Mouse (Mus musculus) erythroblast, adult 5-6 weeks (primary cell): Measurements from ENCODE around the gene Mknk1. TPM values are rescaled to one million over a fixed set of nuclear protein-coding genes. Genes with fewer than 3 reads are reported as not detected.

Source experiments
- ATAC-seq: replicated peaks from 2 replicates; pipeline ENCODE4 v1.8.0; 2016; ENCODE audit warnings: moderate number of reproducible peaks, mild to moderate bottlenecking, moderate TSS enrichment, inconsistent platforms; ENCODE audit not compliant: poor library complexity, low FRiP score, severe bottlenecking
- total RNA-seq, 2 experiments: library from RNA; stranded (forward) in 1 of 2; stranded (reverse) in 1 of 2; fragments of 150-400 nt in 1 of 2; fragments of 200-764, 138-1000 nt in 1 of 2; gene quantifications; 2 replicates each; pipeline versions ENCODE4 v1.2.3 to v1.2.4; 2015 to 2017; ENCODE audit warnings: low replicate concordance in 2 of 2

The Mknk1 gene
- total RNA-seq, 2 experiments from 2014 or later: 64.2 to 115 TPM

DNA sequence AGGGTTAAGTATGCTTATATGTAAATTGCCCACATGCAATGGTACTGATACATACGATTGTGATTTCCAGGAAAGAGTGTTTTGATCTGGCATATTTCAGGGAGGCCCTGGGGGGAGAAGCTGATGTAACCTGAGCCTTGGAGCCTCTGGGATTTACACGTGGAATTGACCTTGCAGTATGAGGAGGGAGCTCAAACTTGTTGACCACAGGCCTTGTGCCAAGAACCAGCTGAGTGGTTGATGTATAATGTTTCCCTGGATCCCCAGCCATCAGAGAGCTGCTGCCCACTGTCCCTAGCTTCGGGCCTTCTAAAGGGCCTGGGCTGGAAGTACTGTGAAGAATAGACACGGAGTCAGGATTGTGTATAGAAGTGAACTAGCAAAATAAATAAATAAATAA lies 958 bp downstream of the Mknk1 start:
- ATAC-seq: no peak

DNA sequence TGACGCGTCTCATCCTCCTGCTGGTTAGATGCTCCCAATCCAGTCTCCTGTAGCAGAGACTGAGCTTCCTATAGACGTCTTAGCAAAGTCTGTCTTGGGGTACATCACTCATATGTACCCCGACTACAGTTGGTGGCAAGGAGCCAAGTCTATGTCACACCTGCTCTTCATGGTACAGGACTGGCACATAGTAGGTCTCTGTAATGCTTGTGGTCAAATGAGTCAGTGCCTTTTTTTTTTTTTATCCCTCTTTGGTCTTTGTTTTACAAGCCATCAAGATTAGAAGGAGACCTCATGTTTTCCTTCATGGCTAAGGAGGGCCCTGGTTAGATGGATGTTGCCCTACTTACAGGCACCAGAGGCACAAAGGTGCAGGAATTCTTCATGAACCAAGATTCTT lies 1.8 kb downstream of the Mknk1 start:
- ATAC-seq: no peak

DNA sequence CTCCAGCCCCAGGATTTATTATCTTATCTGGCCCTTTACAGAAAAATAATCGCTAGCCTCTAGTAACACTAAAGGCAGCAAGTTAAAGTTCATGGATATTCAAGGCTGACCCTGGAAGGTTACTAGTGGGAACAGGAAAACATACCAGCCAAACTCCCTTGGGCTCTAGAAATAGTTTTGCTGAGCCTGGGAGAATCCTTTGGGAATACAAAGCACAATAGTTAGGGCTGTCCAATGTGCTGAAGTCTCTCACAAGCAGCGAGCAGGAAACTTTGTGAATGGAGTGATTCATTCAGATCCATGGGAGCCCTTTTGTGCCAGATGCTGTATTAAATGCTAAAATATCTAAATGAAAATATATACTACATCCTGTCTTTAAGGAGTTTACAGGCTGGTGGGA lies 7.7 kb downstream of the Mknk1 start:
- ATAC-seq: no peak

DNA sequence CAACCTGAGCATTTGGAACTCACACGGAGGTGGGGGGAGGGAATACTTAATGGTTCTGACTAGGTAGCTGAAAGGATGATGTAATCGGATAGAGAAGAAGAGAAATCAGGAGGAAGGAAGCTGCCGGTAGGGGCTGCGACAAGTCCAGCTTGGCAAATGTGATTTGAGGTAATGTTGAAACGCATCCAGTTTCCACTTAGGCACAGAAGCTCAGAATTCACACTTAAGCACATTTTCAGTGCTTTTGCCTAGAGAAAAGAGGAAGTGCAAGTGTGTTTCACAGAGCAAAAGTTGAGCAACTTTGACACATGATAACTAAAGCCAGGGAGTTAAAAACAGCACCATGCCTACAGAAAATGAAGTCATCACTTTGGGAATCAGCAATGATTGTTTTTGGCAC lies 8.4 kb downstream of the Mknk1 start:
- no peak for ATAC-seq

DNA sequence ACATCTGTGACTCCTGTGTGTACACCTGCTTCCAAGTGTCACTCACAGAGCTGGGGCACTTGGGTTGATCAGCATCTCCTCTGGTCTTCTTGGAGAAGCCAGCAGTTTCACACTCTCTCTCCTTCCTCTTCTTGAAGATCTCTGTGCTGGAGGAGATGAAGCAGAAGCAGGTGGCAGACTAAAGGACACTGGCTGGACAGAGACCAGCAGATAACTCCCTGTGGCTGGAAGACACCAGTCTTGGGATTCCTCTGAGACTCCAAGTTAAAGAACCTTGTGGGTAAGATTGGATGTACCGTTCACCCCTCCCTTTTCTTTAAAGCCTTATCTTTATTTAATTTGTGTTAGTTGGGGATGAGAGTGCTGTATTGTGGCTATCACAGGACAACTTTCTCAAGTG lies 9.1 kb downstream of the Mknk1 start:
- ATAC-seq: peak; percentile 36

DNA sequence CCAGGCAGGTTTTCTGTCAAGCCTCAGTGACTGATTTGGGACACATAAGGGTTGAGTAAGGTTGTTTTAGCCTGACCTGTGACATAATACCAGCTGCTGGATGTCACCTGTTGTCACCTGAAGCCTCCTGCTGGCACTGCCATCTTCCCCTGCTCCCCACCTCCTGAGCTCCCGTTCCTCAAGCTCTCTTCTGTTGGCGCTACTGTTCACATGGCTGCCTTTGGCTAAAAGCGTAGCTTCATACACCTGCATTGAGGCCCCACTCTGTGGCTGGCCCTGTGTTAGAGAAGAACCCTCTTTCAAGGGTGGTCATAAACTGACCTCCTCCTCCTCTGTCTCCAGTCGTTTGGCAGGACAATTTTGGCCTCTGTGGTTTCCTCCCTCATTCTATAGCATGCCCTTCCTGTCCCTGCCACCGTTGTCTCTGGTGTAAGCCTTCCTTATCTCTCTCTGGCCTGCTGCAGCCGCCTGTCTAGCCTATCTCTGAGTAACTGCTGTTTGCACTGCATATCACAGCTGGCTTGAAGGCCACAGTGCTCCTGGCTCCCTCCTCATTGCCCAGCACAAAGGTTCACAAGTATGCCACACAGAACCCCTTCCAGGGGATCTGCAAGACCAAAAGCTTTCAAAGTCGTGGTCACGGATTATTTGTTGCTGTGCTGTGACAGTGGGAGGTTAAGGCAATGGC lies 10.1 kb downstream of the Mknk1 start:
- peak; percentile 94 for ATAC-seq

DNA sequence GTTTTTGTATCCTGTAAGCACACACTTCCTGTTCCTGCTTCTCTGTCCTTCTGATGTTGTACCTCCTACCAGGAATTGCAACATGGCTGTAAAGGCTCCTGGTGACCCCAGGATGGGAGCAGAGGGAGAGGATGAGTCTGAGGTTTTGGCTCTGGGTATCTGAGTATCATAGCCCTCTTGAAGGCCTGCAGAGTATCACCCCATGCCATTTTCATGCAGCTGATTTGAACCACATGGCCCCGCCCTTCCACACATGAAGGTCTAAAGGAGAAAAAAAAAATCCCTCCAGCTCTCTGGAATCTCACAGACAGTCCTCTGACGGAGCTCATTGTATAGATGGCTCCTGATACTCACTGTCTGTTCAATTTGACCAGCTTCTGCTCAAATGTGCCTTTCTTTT lies 11.1 kb downstream of the Mknk1 start:
- ATAC-seq: peak; percentile 28

DNA sequence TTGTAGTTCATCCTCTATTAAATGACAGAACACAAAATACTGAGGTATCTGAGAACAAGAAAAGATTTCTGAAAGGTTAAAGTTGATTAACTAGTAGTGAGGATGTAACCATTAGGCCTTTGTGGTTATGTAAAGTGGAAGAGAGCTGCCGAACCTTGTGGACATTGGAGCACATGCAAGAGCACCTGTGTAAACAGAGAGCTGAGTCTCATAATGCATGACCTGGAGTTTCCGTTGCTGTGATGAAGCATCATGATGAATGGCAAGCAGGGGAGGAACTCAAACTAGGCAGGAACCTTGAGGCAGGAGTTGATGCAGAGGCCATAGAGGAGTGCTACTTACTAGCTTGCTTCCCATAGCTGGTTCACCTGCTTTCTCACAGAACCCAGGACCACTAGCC lies 11.6 kb downstream of the Mknk1 start:
- no peak for ATAC-seq

DNA sequence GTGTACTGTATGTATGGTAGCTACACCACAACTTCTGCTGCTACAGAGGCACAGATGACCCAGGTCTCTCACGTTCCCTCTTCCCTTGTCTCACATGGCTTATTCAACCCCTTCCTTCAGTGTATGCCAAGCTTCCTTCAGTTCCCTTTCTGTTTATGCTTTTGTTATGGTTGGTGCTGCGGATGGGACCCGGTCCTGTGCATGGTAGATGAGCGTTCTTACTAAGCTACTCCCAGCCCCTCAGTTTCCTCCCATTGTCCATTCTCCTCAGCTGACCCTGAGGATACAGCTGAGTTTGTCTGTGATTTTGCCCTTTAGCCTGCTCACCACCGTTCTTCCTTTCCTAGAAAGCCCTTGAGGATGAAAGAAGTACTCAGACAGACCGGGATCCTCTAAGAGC lies 12.6 kb downstream of the Mknk1 start:
- no peak for ATAC-seq

DNA sequence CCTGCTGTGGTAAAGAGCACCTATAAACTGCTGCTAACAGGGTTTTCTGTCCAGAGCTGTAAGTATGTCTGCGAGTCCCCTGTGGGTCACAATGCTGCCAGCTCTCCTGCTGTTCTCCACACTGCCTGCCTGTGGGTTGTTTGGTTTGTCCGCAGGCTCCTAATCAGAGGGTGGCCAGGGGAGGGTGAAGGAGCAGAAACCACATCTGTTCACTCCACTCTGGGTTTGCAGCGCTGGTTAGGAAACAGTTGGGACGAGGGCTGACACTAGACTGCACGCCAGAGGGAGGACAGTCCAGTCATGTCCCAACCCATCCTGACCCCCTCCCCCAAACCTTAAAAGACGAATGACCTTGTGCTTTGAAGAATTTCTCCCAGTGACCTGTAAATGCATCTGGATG lies 16.1 kb downstream of the Mknk1 start:
- ATAC-seq: no peak

DNA sequence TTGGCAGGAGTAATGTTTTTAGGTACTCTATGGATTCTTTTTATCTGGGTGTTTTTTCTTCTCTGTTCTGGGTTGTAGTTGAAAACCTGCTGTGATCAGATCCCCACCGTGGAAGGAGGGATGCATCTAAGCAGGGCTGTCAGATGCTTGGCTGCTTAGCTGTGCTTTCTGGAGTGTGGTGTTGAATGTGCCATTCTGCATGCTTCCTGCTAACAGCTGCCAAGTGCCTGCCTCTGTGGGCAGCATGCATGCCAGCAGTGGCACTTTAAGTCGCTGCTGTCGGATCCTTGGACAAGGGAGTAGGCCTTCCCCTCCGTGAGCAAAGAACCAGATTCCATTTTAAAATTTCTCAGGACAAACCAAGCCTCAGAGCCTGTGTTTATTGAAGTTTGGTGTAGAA lies 16.6 kb downstream of the Mknk1 start:
- ATAC-seq: no peak

DNA sequence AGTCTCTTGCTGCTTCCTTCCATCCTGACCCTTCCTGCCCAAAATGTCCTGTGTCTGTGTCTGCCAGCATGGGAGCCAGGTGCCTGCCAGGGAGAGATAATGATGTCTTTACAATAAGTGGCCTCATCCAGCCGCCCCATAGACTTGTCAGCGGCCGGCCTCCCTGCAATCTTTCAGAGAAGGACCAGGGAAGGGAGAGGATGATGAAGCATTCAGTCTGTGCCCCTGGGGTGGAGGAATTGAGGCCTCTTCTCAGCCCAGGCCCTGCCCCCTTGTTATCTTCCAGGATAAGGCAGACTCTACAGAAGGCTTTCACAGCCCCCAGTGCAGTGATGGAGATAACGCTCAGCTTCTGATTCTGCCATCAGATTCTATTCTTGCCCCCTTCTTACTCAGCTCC lies 17.3 kb downstream of the Mknk1 start:
- ATAC-seq: peak; percentile 87

DNA sequence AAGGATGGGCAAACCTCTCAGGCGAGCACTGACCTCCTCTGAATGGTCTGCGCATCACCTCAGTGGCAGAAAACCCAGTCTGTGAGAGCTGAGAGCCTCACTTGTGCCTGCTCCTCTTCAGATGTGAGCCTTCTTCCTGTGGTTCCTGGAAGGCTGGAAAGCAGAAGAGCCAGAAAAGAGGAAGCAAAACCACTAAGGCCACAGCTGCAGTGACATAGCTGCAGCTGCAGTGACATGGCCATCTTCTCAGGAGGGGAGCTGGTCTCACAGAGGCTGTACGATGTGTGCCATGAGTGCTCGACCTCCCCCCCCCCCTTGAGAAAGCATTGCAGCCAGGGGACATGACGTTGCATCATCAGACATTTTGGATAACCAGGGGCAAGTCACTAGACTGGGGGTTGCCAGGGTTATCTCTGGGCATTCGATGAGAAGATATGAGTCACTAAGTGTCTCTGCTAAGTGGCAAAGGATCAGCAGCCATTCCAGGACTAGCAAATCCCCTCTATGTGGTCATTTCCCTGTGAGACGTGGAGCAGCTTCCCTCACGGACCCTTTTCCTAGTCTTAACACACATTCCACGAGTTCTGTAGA lies 18.4 kb downstream of the Mknk1 start:
- ATAC-seq: 0 out of 2 replicates have a peak, but pooled peaks have one; percentile 18

DNA sequence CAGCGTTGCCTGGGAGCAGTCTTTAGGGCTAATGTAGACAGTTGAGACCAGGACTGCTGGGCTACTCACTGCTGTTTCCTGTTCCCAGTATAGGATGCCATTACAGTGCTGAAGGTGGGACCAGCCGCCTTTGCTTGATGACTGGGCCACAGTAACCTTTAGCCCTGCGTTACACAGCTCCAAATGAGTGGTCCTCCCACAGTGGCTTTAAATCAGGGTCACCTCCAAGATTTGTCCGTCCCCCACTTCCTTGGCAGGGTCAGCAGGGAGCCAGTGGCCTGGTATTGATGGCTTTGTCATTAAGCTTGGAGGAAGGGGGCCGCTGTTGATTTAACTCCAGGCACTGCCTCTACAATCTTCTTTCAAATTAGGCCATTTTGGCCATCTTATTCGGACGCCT lies 24.4 kb downstream of the Mknk1 start:
- no peak for ATAC-seq

DNA sequence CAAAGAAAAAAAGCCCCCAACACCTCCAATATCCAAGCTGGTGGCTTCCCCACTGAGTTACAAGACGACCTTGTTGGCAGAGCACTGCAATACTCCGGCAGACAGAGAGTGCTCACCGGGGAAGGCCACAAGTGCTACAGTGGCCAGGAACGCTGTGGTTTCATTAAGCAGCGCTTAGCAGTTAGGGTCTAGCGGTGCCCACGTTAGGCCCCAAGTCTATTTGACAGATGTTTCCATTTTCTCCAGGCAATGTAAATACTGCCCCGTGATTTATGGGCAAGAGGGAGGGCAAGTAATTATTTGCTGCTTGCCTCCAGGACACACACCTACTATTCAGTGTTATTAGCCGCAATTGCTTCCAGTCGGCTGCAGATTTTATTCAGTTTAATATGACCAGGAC lies 24.9 kb downstream of the Mknk1 start:
- no peak for ATAC-seq

DNA sequence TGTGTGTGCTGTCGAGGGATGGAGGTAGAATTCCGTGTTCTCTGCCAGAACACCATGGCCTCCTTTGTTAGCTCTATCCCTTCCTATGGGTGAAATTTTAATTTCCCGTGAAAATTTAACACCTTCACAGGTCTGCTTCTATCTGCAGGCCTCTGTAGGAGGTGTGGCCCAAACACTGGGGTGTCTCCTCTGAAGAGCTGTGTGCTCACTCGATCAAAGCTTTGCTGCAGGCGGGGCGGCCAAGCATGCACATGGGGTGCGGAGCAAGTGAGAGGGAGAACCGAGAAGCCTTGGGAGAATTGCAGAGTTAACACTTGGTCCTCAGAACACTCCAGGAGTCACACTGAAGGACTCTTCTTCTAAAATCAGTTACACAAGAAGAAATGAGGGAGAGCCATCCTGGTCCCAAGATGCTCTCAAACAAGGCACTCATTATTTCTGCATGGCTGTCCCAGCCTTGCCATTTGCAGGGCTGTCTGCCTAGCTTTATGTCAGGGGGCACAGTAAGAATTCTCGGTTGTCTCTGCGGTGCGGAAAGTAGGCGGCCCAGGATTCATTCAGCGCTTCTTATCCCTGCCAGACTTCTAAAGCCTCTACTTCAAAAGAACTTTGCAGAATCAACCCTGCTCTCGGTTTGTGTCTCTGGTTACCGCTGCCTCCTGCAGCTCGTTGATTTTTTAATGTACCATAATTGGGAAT lies 30.7 kb downstream of the Mknk1 start:
- ATAC-seq: no peak

DNA sequence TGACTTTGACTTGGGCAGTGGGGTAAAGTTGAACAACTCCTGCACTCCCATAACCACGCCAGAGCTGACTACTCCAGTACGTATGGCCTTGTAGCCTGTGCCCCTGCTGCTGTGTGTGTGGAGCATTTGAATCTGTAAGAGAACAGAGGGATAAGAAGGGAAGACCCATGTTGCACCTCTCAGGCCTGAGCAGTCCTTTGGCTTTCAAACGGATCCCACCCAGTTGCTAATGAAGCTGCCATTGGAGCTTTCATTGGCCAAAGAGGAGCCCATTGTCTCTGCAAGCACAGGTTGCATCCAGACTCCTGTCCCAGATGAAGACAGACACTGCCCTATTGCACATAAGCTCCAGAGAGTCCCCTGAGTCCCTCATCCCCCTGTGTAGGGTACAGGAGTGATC lies 34.2 kb downstream of the Mknk1 start:
- no peak for ATAC-seq

DNA sequence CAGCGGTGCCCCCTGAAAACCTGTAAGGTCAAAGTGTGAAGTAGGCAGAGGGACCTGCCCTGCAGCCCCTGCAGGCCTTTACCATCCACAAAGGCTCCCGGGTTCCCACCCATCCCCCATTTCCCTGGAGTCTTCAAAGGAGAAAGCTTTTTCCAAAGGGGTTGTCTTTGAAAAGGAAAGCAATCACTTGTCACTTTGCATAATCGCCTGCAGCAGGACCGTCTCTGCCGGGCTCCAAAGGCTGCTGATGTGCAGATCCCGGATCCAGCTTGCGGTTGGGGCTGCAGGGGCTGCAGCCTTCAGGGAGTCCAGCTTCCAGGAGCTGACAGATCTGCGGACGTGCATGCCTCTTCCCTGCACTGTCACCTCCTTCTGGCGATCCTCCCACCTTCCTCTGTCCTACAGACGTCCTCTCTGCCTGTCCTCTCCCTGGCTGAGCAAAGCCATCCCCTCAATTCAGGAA lies 39.2 kb downstream of the Mknk1 start:
- ATAC-seq: no peak

DNA sequence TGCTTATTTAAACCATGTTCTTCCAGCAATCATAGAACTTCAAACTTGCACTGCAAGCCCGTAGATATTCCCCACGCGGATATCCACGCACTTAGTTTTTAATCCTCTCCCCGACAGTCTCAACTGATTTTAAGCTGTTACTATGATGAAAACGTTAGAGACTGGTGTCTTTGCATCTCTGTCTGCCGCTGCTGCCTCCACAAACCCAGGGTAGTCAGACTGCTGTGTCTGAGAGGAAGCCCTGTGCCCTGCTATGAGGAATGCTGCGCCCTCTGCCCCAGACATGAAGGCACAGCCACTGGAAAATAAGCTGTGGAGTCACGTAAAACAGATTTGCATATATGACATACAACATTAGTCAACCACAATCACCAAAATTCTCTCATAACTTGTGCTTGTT lies 39.8 kb downstream of the Mknk1 start:
- ATAC-seq: no peak

DNA sequence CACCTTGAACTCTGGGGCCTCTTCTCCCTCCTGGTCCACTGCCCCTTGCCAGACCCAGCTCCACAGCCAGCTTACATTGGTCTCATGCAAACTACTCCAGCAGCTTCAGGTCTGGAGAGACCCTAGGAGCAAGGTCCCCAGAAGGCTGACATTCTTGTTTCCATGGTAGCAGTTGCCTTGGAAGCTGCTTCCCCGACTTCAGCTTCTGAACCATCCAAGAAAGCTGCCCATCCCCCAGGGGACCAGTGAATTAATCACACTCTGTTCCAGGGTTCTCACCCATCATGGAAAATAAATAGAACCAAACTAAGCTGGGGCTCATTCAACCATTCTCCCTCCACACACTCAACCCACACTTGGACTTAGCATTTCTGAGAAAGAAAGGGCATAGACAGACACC lies 42.2 kb downstream of the Mknk1 start:
- no peak for ATAC-seq

DNA sequence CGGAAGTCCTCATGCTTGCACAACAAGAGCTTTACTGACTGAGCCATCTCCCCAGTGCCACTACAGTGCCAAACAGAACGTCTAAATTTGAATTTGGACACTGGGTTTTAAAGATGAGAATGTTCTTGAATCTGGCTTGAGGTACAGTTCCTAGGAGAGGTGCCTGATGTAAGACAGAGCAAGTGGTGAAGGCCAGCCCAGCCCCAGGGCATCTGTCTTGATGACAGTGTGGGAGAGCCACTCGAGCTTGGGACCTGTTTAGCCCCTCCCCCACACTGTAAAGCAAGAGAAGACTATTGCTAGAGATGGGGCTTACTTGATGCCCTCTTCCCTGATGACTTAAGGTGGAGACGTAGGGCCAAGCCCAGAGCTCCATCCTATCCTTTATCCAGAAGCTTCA lies 43.2 kb downstream of the Mknk1 start:
- ATAC-seq: no peak
